Mouse (Mus musculus): Measurements from ENCODE around the gene Edc4. TPM values are rescaled to one million over a fixed set of nuclear protein-coding genes. Genes with fewer than 3 reads are reported as not detected.

The Edc4 gene
- polyA plus RNA-seq, 1 experiment from 2014 or later = 72.6 TPM

Other genes starting within 250 kb of the Edc4 start
- gene Ctcf, start 244.3 kb upstream of the Edc4 start, polyA plus RNA-seq (2016; fragmentation: Nextera tagmentation; extraction: Ambion mirVana) = 138 and 152 TPM in 2 replicates
- gene Agrp, start 243.5 kb upstream of the Edc4 start, polyA plus RNA-seq (2016; fragmentation: Nextera tagmentation; extraction: Ambion mirVana) = 1.5 and 1.7 TPM in 2 replicates
- 2.8 and 3.2 TPM in 2 replicates for gene Carmil2, start 194.6 kb upstream of the Edc4 start, polyA plus RNA-seq (2016; fragmentation: Nextera tagmentation; extraction: Ambion mirVana)
- gene Acd, start 179.8 kb upstream of the Edc4 start, polyA plus RNA-seq (2016; fragmentation: Nextera tagmentation; extraction: Ambion mirVana) = 73.6 and 78.2 TPM in 2 replicates
- 18.2 and 19.1 TPM in 2 replicates for gene Pard6a, start 179.7 kb upstream of the Edc4 start, polyA plus RNA-seq (2016; fragmentation: Nextera tagmentation; extraction: Ambion mirVana)
- 0.14 TPM in 1 of 2 replicates, not detected in the other for gene 4933405L10Rik, start 173.2 kb upstream of the Edc4 start, polyA plus RNA-seq (2016; fragmentation: Nextera tagmentation; extraction: Ambion mirVana)
- 35.7 and 37.0 TPM in 2 replicates for gene Enkd1, start 172.7 kb upstream of the Edc4 start, polyA plus RNA-seq (2016; fragmentation: Nextera tagmentation; extraction: Ambion mirVana)
- 30.2 and 33.7 TPM in 2 replicates for gene Gfod2, start 122.2 kb upstream of the Edc4 start, polyA plus RNA-seq (2016; fragmentation: Nextera tagmentation; extraction: Ambion mirVana)
- gene Ranbp10, start 53.5 kb upstream of the Edc4 start, polyA plus RNA-seq (2016; fragmentation: Nextera tagmentation; extraction: Ambion mirVana) = 14.9 and 16.0 TPM in 2 replicates
- 0.43 TPM in 1 of 2 replicates, not detected in the other for gene Tsnaxip1, start 53.1 kb upstream of the Edc4 start, polyA plus RNA-seq (2016; fragmentation: Nextera tagmentation; extraction: Ambion mirVana)
- gene Cenpt, start 27.6 kb upstream of the Edc4 start, polyA plus RNA-seq (2016; fragmentation: Nextera tagmentation; extraction: Ambion mirVana) = 59.8 and 60.6 TPM in 2 replicates
- 84.6 and 86.8 TPM in 2 replicates for gene Thap11, start 25.7 kb upstream of the Edc4 start, polyA plus RNA-seq (2016; fragmentation: Nextera tagmentation; extraction: Ambion mirVana)
- 228 and 268 TPM in 2 replicates for gene Nutf2, start 20.3 kb upstream of the Edc4 start, polyA plus RNA-seq (2016; fragmentation: Nextera tagmentation; extraction: Ambion mirVana)
- gene Nrn1l, start 12.7 kb downstream of the Edc4 start, polyA plus RNA-seq (2016; fragmentation: Nextera tagmentation; extraction: Ambion mirVana) = 0.65 and 1.1 TPM in 2 replicates
- 42.5 and 44.8 TPM in 2 replicates for gene Pskh1, start 19.6 kb downstream of the Edc4 start, polyA plus RNA-seq (2016; fragmentation: Nextera tagmentation; extraction: Ambion mirVana)
- gene Ctrl, start 53.0 kb downstream of the Edc4 start, polyA plus RNA-seq (2016; fragmentation: Nextera tagmentation; extraction: Ambion mirVana) = 1.9 and 2.2 TPM in 2 replicates
- gene Psmb10, start 57.6 kb downstream of the Edc4 start, polyA plus RNA-seq (2016; fragmentation: Nextera tagmentation; extraction: Ambion mirVana) = 22.9 and 31.7 TPM in 2 replicates
- gene Lcat, start 62.5 kb downstream of the Edc4 start, polyA plus RNA-seq (2016; fragmentation: Nextera tagmentation; extraction: Ambion mirVana) = 2.3 and 3.0 TPM in 2 replicates
- gene Slc12a4, start 85.2 kb downstream of the Edc4 start, polyA plus RNA-seq (2016; fragmentation: Nextera tagmentation; extraction: Ambion mirVana) = 44.3 and 48.2 TPM in 2 replicates
- gene Dpep3, start 98.5 kb downstream of the Edc4 start, polyA plus RNA-seq (2016; fragmentation: Nextera tagmentation; extraction: Ambion mirVana) = not detected in 2 replicates
- 25.3 and 26.6 TPM in 2 replicates for gene Dus2, start 110.5 kb downstream of the Edc4 start, polyA plus RNA-seq (2016; fragmentation: Nextera tagmentation; extraction: Ambion mirVana)
- gene Dpep2nb, start 125.1 kb downstream of the Edc4 start, polyA plus RNA-seq (2016; fragmentation: Nextera tagmentation; extraction: Ambion mirVana) = not detected in 2 replicates
- 21.6 and 22.6 TPM in 2 replicates for gene Ddx28, start 131.0 kb downstream of the Edc4 start, polyA plus RNA-seq (2016; fragmentation: Nextera tagmentation; extraction: Ambion mirVana)
- gene Nfatc3, start 178.0 kb downstream of the Edc4 start, polyA plus RNA-seq (2016; fragmentation: Nextera tagmentation; extraction: Ambion mirVana) = 7.8 and 9.3 TPM in 2 replicates

Data from embryonic facial prominence, embryonic 12.5 days (tissue).